Mouse (Mus musculus): ENCODE measurements at regions not wholly inside any gene's neighbourhood (a gene's known extent, or its start where the extent isn't known, plus 50 kb on each side); places are given as distances from the start of the nearest gene placed in this dataset.
A peak's percentile ranks its signal among the peaks of the same experiment; 100 is the strongest.

DNA sequence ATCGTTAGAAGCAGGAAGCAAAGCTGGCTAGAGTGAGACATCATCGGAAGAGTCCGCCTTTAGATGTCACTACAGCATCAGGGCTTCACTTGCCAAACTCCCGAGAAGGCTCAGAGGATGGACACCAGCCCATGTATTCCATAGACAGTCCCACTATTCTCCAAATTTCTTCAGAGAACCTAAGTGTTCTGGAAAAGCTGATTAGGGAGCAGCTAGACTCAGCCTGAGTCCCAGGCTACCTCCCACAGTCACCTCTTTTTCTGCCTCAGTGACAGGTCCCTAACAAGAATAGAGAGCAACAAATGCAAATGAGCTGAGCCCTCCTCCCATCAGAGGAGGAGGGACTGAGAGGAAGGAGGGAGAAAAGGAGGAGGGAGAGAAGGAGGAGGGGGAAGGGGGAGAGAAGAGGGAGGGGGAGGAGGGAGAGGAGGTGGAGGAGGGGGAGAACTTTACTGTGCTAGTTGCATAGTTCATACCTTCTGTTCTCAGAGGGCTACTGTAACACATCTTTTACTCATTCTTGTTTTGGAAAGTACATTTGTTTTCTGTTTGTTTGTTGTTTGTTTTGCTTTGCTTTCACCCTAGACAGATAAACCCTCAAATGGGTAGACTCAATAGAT, 465.8 kb downstream of the Tmem182 start:
- DNase-seq: peak; percentile 21

DNA sequence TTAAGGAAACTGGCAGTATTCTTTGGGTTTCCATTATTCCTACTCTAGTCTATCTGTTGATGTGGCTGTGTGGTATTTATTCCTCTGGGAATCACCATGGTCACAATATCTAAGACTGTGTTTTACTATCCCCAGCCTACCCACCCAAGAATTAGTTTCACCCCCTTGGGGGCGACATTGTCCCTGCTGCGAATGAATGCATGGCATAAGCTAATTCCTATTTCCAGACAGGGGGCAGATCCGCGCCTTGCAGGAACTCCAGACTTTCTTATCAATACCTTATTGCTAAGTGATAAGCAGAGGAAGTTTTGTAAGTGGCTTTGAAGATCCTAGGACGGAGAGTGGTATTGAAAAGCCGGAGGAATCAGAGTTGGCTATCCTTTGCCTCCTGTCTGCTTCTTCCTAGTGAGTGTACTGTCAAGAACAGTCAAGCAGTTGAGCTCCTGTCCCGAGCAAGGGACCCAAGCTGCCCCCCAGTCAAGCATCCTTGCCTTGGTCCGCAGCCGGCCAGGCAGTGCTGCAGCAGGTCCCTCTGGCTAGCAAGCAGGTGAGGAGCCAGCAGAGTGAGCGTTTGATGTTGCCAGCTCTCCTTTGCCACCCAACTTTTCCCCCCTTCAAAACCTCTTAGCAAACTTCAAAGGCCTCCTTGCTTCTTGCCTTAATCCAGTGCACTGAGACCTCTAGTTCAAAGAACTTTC, 469.3 kb downstream of the Tmem182 start:
- peak; percentile 30 for DNase-seq

DNA sequence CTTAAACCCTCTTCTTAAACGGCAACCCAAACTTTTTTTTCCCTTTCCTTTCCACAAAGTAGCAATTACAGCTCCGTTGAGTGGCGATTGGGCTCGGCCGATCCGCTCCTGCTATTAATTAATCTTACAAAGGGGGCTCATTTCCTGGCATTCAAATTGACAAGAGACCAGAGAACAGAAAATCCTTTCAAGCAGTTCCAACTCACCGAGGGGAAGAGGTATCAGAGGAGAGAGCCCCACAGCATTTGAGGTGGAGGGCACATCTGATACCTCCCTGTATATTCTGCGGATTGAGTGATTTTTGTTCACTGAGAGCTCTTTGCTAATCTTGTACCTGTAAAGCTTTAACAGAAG, 469.8 kb downstream of the Tmem182 start:
- DNase-seq: no peak

DNA sequence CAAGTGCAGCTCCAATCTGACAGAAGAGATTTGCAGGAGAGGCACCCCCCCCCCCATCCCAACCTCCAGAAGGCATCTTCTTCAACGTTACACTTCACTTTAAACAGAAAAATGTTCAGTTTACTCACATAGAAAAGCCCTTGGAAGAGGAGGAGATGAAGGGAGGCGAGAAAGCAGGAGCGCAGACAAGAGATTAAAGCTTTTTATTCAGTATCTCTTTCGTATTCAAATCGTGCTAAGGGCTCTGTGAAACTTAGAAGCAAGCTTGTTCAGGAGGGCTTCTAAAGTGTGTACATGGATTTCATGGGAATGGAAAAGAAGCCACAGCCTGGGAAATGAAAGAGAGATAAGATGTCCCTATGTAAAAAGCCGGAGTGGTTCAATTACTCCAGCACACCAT, 470.2 kb downstream of the Tmem182 start:
- DNase-seq: no peak

DNA sequence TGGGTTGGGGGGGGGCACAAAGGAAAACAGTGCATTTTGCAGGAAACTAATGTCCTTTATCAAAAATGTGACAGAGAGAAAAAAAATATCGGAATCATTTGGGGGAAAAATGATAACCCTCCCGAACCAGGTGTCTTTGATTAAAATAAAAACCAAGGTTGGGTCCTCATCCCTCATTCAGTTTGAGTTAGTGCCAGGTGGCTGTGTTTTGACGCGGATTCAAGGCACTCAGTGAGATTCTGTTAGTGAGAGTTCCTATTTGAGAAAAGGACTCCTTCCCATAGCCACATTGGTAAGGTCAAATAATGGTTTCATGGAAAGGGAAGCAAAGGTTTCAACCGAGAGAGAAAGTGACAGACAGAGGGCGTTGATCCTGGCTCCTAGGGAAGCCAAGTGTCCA, 470.9 kb downstream of the Tmem182 start:
- DNase-seq: no peak

DNA sequence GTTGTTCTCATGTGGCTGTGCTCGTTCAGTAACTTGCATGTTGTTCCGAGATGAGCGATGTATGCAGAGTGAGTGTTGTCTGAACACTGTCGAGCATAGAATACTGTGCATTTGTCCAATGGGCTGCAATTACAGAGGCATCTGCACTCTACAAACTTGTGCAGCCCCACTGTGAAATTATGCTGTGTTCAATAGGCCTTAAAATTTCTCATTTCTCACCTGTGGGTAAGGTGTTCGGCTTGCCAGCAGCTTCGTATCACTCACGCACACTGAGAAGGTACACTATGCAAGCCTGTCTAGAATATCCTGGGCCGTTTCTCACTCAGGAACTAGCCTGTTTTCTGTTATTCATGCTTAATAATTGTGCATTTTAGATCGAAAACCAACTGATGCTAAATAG, 479.8 kb downstream of the Tmem182 start:
- no peak for DNase-seq

DNA sequence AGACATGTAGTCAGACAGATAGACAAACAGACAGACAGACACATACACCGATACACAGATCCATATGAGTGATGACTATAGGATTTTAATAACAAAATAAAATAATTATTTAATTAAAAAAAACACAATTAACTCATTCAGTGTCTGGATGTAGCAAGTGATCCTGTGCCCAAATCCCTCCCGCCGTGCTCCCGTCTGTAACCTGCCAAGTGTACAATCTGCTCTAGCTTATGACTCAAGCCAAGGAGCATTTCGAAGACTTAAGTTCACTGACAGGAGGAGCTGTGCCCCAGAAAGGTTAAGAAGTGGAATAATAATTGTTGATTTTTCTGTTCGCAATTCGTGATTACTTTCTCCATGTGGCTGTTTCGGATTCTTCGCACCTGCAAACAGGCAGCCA, 480.8 kb downstream of the Tmem182 start:
- DNase-seq: no peak

DNA sequence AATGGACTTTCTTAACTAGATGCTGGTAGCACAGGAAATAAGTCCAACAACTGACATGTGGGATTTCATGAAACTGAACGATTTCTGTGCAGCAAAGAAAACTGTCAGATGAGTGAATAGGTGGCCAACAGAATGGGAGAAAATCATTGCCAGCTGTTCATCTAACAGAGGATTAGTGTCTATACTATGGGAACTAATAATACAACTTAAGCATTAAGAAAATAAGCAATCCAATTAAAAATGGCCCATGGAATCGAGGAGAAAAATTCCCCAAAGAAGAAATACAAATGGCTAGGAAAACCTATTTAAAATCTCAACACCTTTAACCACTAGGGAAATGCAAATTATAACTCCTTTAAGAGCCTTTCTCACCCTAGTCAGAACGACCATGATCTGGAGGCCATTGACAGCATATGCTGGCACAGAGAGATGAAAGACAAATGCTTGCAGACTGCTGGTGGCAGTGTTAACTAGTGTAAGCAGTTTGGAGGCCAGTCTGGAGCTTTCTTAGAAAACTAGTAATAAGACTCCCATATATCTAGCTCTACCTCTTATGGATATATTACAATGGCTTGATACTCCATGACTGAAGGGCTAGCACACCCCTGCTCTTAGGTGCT, 521.6 kb downstream of the Tmem182 start:
- no peak for DNase-seq

DNA sequence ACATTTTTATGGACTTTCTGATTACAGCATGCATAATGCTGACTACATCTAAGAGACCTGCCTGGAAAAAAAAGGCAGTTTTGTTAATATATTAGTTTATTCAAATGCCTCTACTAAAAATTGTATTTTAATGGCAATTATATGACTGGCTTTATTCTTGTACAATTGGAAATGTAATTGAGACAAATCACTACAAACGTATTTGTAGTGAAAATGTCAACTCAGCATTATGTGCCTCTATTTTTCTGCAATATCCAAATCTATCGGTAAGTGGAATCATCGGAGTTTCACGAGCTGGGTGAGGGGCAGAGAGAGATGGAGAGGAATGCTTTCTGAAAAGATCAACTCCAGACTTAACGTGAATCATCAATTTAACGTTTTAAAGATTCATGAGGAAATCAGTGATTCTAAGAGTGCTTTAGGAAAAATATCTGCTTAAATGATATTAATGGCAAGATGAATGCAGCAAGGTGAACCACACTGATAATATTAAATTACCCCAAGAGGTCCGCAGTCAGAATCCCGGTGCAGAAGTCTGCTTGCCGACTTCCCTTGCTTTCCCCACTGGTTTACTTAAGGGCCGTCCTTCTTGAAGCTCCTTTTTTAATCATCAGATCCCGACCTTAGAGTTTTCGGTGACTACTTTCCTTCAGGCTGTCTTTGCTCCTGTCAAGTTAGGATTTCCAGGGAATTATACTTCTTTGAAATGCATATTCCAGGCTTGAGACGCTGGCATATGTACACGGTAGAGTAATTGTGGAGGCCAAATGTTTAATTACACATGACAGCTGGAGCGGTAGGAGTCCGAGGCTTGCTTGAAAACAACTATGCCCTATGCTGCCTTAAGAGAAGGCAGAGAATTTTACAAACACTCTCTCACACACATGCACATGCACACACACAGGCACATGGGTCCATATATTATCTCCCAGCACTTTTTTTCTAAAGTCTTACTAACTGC, 544.7 kb downstream of the Tmem182 start:
- DNase-seq: no peak

DNA sequence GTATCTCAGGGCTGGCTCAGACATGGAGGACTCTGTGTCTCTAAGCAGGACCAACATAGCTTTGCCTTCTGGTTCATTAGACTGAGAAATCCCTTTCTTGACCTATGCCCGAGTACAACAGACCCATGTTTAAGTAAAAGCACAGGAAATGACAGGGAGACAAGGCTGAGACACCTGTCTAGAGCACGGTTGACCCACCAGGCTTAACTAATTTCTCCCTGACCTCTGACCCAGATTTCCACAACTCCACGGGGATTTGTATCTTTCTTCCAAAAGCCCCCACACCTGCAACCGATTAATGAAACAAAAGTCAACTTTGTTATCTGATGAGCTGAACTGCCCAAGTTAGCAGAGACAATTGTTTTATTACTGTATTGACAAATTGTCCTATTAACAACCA, 553.7 kb downstream of the Tmem182 start:
- DNase-seq: no peak

DNA sequence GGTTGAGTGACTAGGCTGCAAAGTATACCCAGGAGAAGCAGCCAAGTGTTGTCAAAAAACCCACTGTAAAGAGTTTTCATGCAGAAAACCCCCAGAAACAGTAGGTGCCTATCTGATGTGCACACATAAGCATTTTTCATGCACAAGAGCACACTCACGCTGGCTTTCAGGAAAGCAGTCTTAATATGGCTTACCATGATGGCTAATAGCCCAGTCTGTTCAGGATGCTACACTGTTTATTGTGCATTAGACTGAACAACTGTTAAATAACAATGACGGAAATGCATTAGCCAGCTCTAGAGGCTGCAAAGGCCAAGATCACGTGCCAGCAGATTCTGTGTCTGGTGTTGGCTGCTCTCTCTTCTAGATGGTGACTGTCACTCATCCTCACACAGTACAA, 556.1 kb downstream of the Tmem182 start:
- DNase-seq: no peak

DNA sequence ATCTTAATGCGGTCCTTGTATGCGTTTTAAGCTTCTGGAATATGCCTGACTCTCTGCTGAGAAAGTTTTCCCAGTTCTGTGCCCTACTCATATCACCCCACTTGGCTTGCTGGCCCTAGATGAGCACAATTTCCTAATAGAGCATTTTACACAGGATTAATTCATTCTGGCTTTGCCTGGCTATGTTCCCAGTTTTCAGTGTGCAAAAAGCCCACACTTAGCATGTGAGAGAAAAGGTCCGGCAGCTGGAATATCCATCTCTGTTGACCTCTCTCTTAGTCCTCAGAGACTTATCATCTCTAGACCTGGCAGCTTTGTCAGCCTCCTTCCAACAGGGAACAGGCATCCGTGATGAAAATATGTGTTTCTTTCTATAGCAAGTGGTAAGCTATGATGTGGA, 574.6 kb downstream of the Tmem182 start:
- peak; percentile 45 for DNase-seq

DNA sequence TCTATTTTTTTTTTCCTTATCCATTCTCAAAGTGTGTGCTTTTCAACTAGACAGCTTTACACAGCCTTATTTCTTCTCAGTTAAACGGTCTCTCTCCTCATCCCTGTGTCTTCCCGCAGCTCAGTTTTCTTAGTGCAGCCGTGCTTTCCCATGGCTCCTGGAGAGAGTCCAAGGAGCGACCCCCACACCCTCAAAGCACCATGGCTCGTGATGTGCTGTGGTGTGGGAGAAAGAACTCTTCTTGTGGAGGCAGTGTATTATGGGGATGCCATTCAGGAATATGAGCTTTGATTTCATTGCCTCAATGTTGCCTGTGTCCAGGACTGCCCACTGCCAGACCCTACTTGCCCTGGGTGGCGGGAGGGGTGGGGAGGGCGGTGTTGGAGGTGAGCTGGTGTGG, 576.1 kb downstream of the Tmem182 start:
- no peak for DNase-seq

DNA sequence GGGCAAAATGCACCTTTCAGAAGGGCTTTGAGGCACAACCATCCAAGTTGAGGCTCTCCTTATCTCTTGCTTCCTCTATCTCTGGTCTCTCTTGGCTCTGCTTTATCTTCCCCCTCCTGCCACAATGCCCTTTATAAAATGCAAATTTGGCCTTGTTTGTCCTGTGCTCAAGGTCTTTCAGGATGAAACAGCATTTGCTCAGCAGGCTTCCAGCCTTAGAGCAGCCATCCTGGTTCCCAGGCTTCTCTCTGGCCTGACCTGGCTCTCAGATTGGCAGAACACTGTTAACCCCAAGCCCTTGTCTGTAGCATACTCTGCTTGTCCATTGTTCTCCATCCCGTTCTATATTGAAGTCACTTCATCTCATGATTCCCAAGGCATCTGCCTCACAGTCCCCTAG, 579.3 kb downstream of the Tmem182 start:
- no peak for DNase-seq

DNA sequence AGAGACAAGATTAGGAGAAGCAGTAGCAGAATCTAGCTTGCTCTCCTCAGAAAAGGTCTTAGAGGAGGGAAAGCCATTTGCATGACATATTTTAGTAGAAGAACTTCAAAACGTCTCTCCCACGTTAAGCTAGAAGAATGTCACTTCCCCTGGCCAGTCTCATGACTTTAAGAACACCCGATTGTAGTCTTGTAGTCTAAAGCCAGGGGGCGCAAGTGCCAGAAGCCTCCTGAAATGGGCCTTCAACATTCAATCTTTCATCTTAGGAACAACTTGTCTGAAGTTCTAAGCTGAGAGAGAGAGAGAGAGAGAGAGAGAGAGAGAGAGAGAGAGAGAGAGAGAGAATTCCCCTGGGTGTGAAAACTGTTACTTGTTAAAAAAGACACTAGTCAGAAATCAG, 581.0 kb downstream of the Tmem182 start:
- peak; percentile 27 for DNase-seq

DNA sequence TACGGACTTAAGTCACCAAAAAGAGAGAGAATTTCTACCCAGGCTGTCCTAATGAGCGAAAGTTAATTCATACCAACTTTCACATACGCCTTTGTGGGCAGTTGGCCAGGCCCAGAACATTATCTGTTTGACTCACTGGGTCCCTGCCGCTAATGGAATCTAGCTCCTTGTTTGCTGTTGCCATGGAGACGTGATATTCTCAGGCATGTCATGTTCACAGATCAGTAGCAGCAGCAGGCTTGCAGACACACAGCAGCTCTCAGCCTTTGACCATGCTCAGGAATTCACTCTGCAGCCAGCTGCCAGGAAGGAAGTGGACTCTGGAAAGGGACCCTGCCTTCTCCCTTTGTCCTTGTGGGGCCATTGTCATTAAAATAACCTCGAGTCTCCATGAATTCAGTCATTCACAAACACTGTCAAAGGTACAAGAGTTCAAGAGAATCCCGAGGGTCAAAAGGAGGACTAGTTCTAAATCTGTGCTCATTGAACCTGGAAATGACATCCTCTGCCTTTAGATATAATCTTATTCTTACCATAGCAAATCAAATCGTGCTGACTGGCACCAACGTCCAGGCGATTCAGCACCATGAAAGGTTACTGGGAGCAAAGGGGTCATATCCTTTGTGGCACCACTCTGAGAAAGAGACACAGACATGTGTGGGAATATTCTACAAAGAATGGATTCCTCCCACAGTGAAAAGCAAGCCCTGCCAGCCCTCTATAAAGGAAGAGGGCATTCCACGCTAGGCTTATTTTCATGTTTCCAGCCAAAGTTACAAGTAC, 584.9 kb downstream of the Tmem182 start:
- DNase-seq: peak; percentile 79

DNA sequence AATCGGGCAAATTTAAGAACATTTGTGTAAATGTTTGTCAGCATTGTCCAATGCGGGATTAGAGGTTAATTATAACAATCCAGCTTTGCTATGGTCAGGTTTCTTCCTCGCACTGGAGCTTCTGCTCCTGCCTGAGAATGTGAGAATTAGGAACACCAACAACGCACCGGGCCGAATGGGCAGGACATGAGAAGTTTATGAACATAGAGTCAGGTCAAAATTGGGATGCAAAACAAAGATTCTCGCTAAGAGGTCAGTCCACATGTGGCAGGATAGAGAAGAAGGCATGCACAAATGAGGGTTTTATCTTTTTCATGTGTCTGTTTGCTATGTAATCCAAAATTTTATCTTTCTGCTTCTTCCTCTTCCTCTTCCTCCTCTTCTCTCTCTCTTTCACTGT, 585.7 kb downstream of the Tmem182 start:
- DNase-seq: no peak

DNA sequence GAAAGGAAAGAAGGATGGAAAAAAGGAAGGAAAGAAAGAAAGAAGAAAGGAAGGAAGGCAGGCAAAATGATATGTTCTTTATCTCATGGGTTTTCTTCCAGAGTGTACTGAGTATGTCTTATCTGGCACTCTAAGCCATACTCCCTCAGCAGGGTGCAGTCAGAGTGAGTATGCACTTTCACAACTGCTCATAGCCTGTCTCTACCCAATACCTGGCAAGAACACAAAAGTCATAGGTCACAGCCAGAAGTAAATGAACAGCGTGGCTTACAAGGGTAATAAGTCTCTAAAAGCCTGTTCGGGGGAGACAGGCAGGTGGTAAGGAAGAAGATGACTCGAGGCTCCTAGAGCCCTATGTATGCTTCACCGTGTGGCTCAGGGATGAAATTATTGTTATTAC, 587.9 kb downstream of the Tmem182 start:
- DNase-seq: no peak

DNA sequence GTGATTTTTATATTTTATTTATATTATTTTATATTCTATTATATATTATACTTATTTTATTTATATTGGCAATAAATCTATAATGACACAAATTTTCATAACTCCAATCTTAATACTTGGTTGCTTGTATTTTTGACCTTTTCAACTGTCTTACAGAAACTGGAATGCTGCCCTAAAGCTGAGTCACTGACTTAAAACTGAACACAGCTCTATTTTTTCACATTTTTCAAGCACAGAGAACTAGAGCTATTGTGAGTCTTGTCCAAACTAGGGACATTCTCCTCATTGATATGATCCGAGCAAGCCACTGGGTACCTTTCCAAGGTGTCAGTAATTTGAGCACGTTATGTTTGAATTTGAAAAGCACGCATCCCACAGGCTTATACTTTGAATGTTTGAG, 589.7 kb downstream of the Tmem182 start:
- no peak for DNase-seq

DNA sequence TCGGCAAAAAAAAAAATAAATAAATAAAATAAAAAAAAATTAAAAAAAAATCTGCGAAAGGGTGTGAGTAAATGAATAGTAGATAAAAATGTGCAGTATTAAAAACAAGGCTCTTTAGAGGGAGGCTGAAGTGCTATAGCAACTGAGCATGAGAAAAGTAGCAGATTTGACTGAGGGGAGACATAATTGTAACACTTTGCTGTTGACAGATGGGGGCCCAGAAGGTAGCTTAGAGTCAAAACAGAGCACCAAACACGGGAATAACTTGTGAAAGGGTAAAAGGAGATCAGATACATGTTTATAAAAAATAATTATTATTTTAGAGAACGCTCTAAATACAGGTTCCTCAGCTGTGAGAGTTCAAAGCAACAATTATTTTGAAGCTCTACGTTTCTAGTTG, 605.1 kb downstream of the Tmem182 start:
- no peak for DNase-seq

DNA sequence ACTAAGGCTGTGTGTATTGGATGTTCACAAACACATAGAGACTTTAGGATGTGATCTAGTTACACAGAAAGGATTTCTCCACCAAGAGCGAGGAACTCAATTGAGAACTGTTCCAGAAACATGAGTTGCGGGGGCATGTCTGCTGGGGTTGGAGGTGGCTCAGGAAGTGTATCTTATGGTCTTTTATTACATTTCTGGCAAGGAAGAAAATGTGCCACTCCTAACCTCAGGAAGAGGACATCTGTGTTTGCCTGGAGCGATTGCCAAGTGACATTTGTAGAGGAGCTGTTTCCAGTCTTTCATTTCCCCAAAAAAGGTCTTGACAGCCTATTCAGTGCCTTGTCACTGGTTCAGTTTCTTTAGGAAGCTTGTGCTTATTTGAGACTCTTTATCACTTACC, 606.2 kb downstream of the Tmem182 start:
- no peak for DNase-seq

DNA sequence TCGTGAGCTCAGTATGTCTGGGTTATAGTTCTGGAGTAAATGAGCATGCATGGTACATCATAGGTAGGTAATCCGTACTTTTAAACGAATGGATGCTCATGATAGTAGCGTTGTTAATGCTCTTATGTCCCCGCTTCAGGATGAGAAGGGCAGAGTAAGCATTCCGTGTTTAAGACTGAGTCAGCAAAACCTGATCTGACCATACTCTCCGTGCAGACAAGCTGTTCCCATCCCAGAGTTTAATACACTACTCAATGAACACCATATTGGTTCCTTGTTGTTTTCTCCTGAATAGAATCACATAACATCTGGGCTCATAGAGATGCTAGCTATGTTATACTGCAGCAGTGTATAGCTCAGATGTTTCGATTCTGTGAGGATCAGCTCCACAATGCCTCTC, 606.7 kb downstream of the Tmem182 start:
- no peak for DNase-seq

All from lung, postnatal 10 days (tissue).